Mouse (Mus musculus) cerebellum, adult 9-11 months (tissue): ENCODE results near the gene Apaf1.
A peak's percentile ranks its signal among the peaks of the same experiment; 100 is the strongest.

Source experiments
- DNase-seq: peaks from one replicate; pipeline ENCODE4 v3.0.0; 2022

Apaf1 gene

GRCm38 (mm10) chr10:91080540-91080939, 2.0 kb downstream of the Apaf1 start:
- no peak for DNase-seq

- no peak for DNase-seq
Measured at GRCm38 (mm10) chr10:91076667-91077066, 5.9 kb downstream of the Apaf1 start.

- DNase-seq = no peak
Measured at GRCm38 (mm10) chr10:91073345-91073744, 9.2 kb downstream of the Apaf1 start.

GRCm38 (mm10) chr10:91071768-91072167, 10.8 kb downstream of the Apaf1 start:
- DNase-seq = no peak

- no peak for DNase-seq
Measured at GRCm38 (mm10) chr10:91062355-91062754, 20.2 kb downstream of the Apaf1 start.

- DNase-seq = no peak
Measured at GRCm38 (mm10) chr10:91060742-91061141, 21.8 kb downstream of the Apaf1 start.

- DNase-seq = no peak
Measured at GRCm38 (mm10) chr10:91052734-91053133, 29.8 kb downstream of the Apaf1 start.

- no peak for DNase-seq
Measured at GRCm38 (mm10) chr10:91051156-91051555, 31.4 kb downstream of the Apaf1 start.

GRCm38 (mm10) chr10:91049696-91050095, 32.9 kb downstream of the Apaf1 start:
- DNase-seq = peak; percentile 37

- peak; percentile 76 for DNase-seq
Measured at GRCm38 (mm10) chr10:91033942-91034341, 48.6 kb downstream of the Apaf1 start.

- peak; percentile 74 for DNase-seq
Measured at GRCm38 (mm10) chr10:91032399-91032798, 50.2 kb downstream of the Apaf1 start.

- DNase-seq = no peak
Measured at GRCm38 (mm10) chr10:91031176-91031575, 51.4 kb downstream of the Apaf1 start.

GRCm38 (mm10) chr10:91029002-91029539, 53.5 kb downstream of the Apaf1 start:
- no peak for DNase-seq

- no peak for DNase-seq
Measured at GRCm38 (mm10) chr10:91027964-91028363, 54.6 kb downstream of the Apaf1 start.

GRCm38 (mm10) chr10:91027468-91027867, 55.1 kb downstream of the Apaf1 start:
- no peak for DNase-seq

- DNase-seq = no peak
Measured at GRCm38 (mm10) chr10:91005858-91006538, 76.6 kb downstream of the Apaf1 start.

- peak; percentile 28 for DNase-seq
Measured at GRCm38 (mm10) chr10:91001421-91001820, 81.1 kb downstream of the Apaf1 start.

GRCm38 (mm10) chr10:90999899-91000298, 82.7 kb downstream of the Apaf1 start:
- DNase-seq = no peak

- DNase-seq = no peak
Measured at GRCm38 (mm10) chr10:90993869-90994268, 88.7 kb downstream of the Apaf1 start.

GRCm38 (mm10) chr10:90992237-90992636, 90.3 kb downstream of the Apaf1 start:
- DNase-seq = no peak

- no peak for DNase-seq
Measured at GRCm38 (mm10) chr10:90990340-90990739, 92.2 kb downstream of the Apaf1 start.

- no peak for DNase-seq
Measured at GRCm38 (mm10) chr10:90983046-90983445, 99.5 kb downstream of the Apaf1 start.

GRCm38 (mm10) chr10:90981811-90982210, 100.8 kb downstream of the Apaf1 start:
- DNase-seq = no peak

GRCm38 (mm10) chr10:90974491-90974890, 108.1 kb downstream of the Apaf1 start:
- no peak for DNase-seq

GRCm38 (mm10) chr10:90974084-90974483, 108.5 kb downstream of the Apaf1 start:
- DNase-seq = no peak
